Mouse (Mus musculus) cerebellum, adult 9-11 months (tissue): ENCODE data around the gene Cend1.
A peak's percentile ranks its signal among the peaks of the same experiment; 100 is the strongest.

ENCODE experiments used
- DNase-seq: peaks from one replicate; pipeline ENCODE4 v3.0.0; 2022

Cend1 gene

DNA sequence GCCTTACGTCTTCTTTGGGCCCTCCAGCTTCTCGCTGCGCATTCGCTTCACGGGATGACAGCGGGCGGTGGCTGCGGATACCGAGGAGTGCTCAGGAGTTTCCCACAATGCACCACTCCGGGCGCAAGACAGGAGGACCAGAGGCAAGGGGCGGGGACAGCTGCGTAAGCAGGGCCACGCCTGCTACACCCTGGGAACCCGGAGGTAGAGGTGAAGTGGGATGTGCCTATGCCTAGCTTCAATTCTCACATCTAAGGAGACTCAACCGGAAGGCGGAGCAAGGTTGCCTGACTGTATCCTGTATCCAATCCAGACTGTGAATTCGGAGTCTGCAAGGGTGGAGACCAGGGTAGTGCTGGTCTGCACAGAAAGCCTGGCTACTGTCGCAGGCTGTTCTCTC is at the start of gene Cend1:
TSS of gene Cend1 (minus strand) at position 182 of the 400 bp plus-strand sequence.
- DNase-seq: peak; percentile 96

DNA sequence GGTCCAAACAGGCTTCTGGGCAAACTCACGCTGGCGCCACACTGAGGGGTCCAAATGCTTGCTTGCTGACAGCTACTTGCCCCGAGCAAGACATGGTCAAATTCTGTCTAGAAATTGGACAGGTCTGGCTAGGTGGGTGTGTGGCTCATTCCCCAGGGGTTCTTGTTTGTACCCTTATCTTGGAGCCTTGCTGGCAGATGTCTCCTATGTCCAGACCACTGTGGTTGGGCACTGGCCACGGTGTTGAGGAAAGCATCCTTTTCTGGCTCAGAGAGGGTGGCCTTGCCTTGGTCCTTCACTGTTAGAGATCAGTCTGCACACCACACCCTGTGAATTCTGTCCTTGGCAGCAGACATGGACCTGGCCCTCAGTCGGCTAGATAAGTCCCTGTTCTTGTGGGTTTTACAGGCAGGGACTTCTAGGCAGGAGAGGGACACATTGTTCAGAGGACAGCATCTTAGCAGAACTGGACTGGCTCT is 49.0 kb upstream of the Cend1 start:
- no peak for DNase-seq

DNA sequence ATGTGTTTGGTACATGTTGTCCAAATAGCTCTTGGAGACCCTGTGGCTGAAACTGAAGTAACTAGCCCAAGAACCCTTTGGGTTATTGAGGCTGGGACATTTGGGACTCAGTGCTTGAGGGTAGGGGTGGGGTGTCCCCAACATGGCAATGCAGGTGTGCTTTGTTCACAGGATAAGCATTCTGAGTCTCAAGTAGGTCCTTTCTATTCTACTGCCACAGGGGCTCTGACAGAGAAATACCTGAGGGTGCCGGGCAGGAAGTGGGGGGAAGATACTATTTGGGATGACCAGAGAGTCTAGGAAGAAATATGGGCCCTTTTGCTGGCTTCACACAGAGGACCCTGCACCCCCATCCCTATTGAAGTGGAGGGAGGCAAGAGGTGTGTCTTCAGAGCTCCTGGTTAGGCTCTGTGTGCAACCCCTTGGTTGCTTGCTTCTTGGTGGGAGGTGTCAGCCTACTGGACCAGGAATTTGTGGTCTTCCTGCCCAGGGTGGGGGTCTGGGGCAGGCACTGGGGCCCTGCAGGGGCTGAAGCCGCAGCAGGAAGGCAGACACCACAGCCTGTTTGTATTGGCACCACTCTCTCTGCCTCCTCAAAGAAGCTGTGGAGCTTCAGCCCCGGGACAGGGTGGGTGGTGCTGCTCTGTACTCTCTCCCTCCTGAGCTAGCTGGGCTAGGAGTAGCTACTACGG is 48.4 kb upstream of the Cend1 start:
- DNase-seq: peak; percentile 54

DNA sequence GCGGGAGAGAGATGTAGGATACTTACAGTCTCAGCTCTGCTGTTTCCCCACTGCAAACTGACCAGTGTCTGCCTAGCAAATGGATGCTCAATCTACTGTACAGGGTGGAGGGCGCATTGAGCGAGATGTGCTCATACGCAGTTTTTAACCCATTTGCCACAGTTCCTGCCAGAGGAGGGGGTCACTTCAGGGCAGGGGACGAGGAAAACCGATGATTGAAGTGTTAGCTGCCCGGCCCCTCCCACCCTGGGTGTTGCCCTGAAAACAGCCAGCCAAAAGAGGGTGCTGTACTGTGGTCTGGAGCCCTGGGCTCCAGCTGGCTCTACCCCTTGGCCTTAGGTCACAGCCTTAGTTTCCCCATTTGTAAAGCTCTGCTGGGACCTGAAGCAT is 47.7 kb upstream of the Cend1 start:
- DNase-seq: peak; percentile 58

DNA sequence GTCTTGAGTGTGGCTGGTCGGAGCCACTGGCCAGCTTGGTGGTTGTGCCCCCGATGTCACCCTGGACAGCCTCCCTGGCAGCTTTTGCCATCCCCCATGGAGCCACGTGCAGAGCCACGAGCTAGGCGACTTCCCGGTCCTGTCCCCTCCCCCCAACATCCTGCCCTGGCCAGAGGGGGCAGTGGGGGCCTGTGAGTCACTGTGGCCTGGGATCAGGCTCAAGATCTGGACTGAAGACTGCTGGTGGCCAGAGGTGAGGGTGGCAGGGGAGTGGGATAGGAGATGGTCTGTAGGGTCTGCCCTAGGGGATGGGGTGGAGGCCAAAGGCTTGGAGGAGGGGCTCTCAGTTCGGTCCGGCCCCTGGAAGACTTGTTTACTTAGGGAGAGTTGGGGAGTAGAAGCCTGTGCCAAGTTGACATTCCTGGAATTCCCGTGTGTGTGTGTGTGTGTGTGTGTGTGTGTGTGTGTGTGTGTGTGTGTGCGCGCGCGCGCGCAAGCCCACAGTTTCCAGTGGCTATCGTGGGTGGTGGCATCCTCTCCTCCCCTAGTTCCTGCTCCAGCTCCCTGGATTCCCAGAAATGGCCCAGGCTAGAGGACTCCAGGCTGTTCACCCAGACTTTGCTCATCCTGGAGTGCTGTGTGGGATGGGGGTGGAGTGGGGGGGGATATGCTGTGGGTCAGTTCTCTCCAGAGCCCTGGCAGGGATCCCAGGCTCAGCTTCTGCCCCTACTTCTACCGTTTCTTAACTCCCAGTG is 47.1 kb upstream of the Cend1 start:
- DNase-seq: peak; percentile 81

DNA sequence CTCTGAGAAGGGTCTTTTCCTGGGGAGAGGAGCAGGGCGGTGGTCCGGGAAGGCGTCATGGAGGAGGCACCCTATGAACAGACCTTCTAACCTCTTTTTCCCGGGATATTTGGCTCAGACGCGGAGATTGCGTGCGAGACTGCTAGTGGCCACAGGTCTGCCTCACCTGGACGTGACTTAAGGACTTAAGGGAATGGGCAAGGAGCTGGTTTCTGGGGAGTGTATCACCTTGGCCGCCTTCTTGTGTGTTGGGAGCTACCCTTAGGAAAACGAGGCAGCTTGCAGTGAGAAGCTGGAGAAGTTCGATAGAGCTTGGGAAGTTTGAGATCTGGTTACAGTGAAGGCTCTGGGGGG is 46.5 kb upstream of the Cend1 start:
- DNase-seq: no peak

DNA sequence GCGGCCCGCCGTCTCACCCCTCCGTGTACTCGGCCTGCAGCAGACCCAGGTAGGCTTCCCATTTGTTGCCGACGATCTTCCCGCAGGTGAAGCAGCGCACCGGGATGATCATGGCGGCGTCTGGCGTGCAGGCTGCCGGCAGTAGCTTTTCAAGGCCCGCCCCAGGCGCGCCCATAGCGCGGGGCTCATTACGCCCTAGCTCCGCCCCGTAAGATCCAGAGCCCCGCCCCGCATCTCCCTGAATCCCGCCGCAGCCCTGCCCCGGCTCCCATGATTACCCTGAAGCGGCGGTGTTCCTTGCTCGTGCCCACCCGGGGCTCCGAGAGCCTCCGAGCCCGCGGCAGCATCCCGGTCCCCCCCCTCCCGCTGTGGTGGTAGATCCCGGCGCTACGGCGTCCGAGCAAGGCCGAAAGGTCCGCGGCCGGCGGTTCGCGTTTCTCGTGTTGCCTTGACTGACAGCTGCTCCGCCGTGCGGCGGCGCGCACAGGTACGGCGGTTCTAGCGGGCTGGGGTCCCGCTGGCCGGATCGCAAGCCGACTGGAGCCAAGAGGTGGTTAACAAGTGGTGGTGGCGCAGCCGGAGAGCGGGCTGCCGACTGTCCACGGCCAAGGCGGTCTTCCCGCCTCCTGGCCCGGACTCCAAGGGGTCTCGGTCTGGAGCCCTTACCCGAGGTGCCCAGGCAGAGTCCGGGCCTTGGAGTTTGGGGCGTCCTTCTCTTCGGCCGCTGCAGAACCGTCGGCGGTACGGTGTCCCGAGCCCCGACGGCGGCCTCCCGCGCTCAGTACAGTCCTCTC is 45.9 kb upstream of the Cend1 start, which contains the start of the genes Polr2l and Tspan4:
TSS of gene Polr2l (minus strand) at position 122 of the 794 bp plus-strand sequence.
TSS of gene Tspan4 (plus strand) at position 230 of the 794 bp plus-strand sequence.
- peak; percentile 87 for DNase-seq

DNA sequence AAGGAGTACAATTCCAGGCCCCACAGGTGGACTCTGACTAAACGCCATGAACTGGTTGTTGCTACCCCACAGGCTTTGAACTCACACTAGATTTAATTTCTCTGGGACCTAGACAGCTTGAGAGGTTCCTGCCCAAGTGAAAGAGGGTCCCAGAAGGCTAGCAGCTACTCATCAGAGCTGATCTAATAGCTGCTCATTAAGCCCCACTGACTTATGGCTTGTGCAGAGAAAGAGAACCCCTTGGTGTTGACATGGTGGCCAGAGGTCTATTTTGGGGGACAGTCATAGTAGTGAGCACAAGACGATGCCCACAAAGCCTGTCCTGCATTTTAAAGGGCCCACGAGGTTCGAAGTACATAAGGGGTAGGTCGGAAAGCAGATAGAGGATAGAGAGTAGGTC is 44.9 kb upstream of the Cend1 start:
- DNase-seq: no peak

DNA sequence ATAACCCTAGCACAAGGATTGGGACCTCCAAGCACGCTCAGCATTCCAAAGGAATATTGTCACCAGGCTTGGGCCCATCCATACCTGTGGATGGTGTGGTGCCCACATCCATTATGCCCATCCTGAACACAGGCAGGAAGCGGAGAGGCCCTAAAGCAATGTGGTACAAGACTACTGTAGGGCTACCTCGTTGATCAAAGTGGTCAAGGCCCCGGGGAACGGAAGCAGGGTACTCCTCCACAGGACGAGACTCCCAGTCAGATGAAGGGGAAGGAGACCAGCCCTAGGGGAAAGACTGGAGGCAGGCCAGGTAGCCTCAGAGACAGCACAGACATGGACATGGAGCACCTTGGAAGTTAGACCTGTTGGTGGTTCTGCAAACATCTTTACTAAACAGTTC is 43.5 kb upstream of the Cend1 start:
- DNase-seq: no peak

DNA sequence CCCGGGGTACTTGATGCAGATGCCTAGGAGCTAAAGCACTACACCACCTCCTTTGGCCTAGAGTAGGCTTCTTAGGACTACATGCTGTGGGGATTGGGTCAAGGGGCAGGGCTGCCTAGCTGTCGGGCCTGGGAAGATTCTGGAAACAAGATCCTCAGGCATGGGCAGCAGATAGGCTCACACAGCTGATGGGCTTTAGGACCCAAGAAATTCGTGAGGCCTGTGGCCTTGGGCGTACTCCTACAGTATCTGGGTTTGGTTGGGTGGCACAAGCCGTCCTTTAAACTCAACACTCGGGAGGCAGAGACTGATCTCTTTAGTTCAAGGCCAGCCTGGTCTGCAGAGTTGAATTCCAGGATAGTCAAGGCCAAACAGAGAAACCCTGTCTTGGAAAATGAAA is 42.9 kb upstream of the Cend1 start:
- DNase-seq: no peak

DNA sequence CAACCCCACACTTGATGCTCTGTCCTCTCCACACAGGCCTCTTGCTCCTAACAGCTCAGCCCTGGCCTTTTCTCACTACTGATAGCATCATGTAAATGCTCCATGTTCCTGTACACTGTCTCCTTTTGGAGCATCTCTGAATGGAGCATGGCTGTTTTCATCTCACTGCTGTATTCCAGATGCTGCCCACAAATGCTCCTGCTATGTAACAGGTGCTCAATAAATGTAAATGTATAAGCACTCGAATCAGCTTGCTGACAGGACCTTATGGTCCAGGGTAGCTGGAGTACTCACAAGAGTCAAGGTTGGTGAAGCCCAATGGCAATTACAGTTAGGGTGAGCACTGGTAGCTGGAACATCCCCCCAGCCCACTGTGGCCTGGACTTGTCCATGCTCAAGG is 41.9 kb upstream of the Cend1 start:
- no peak for DNase-seq

DNA sequence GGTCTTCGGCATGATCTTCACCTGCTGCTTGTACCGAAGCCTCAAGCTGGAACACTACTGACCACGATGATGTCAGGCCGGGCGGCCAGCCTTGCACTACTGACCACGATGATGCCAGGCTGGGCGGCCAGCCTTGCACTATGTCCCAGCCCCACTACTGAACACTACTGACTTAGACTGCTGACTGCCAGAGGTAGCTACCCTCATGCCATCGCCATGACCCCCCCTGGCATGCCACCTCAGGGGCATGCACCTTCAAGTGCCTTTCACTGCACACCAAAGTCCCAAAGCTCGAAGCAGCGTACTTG is 41.3 kb upstream of the Cend1 start:
- DNase-seq: no peak

DNA sequence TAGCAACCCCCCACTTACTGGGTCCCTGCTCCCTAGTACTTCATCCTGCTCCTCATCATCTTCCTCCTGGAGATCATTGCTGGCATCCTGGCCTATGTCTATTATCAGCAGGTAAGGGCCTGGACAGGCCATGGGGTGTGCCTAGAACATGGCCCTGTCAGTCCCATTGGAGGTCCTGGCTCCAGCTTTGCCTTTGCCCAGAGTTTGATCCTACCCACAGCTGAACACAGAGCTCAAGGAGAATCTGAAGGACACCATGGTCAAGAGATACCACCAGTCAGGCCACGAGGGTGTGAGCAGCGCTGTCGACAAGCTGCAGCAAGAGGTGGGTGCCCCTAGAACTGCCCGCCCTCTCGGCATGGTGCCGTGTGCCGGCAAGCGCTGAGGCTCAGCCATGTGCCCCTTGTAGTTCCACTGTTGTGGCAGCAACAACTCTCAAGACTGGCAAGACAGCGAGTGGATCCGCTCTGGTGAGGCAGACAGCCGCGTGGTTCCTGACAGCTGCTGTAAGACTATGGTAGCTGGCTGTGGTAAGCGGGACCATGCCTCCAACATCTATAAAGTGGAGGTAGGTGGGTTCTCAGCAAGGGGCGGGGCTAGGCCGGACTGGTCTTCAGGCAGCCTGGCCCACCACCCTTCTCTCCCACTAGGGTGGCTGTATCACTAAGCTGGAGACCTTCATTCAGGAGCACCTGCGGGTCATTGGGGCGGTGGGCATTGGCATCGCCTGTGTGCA is 40.8 kb upstream of the Cend1 start:
- DNase-seq: peak; percentile 61

DNA sequence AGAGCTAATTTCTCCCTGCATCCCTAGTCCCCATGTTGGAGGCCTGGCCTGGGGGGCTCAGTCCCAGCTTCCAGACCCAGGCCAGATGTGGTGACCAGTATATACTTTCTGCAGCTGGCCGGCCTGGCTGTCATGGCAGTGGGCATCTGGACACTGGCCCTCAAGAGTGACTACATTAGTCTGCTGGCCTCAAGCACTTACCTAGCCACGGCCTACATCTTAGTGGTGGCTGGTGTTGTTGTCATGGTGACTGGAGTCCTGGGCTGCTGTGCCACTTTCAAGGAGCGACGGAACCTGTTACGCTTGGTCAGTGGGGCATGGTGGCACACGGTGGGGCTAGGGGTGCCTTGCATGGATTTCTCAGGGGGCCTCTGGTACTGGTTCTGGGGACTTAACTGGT is 40.1 kb upstream of the Cend1 start:
- DNase-seq: peak; percentile 52

DNA sequence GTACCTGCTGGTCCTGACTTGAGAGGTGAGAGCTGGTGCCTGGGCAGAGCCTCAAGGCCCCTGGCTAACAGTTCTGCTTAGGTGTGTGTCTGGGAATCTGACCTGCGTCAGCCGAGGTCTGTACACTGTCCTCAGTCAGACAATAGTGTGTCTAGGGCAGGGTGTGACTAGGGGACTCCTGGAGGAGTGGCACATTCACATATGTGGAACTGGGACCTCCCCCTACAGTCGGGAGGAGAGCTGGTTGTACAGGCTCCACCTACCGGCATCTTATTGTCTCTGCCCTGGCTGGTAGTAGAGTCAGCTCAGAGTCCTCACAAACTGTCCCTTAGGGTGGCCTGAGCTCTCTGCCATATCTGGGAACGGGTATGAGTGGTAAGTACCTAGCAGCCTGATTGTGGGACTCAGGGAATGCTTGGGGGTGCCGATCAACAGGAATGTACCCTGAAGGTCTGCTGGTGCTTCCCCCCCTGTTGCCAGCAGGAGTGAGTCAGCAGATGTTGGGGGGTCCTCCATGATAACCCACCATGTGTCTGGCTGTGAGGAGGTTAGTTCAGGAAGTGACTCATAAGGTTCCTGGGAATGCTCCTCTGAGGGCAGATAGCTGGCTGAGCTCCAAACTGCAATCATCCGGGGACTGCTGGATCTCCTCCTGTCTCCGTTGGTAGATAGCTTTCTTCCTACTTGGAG is 39.4 kb upstream of the Cend1 start:
- DNase-seq: peak; percentile 80

DNA sequence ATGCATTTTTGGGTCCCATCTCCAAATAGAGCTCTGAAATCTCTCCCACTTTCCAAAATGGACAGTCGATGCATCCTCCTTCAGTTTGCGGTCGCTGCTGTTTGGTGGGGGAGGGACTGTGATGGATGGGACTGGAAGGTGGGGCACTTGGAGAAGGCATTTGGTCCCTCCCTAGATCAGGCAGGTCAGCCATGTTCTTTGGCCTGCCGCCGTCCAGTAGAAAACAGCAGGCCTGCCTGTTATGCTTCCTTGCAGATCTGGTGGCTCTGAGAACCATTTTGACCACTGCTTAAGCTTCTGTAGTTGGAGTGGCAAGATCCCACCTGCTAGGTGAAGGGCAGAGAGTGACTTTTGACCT is 38.9 kb upstream of the Cend1 start:
- peak; percentile 60 for DNase-seq

DNA sequence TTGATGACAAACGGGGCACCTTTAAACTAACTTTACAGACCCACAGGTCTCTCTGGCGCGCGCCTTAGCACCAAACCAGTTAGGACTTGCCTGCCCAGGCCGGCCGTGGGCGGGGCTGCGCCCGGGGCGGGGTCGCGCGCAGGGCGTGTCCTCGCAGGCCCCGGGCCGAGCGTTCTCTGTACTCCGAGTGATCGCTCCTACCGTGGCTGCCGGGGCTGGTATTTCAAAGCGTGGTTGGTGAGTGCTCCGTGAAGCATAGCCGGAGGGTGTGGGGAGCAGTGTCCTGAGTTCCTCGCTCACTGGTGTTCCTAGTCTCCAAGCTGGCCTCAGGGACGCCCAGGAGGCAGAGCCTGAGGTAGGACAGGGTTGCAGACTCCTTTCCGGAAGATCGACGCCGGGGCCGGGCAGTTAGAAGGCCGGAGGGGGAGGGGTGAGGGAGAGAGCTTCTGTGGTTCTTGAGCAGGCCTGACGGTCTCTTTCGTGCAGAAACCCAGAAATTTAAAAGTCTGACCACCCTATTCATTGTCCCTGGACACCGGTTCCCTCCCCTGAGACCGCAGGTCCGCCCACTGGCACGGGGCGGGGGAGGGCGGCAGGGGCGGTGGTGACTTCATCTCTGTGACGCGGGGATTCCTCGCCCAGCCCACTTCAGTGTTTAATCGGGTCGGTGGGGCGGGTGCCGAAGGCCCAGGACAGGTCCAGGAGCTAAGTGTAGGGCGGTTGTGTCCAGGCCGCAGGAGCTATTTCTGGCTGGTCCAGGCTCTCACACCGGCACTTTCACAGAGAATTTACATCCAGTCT is 38.1 kb upstream of the Cend1 start, which contains the start of gene Cd151:
TSS of gene Cd151 (plus strand) at position 163 of the 801 bp plus-strand sequence.
- DNase-seq: peak; percentile 84

DNA sequence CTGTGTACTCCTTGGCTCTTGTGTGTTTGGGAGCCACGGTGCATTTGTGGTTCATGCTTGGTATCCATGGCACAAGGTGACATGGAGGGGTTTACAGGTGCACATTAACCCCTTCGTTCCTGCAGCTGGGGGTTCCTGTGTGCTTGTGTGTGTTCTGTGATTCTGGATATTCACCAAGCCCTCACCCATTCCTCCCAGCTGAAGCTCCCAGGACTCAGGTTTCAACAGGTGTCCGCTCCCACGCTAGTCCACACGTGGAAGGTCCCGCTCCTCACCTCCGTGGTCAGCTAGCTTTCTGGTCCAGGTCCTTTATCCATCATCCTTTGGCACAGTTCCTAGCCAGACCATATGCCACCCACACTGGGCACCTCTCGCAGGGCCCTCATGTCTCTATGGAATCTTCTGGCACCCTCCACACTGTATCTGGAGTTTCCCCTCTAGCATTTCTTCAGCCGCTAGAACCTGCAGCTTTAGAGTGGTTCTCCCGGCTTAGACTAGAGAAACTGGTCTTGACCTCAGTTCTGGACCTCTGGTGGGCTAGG is 37.4 kb upstream of the Cend1 start:
- peak; percentile 75 for DNase-seq

DNA sequence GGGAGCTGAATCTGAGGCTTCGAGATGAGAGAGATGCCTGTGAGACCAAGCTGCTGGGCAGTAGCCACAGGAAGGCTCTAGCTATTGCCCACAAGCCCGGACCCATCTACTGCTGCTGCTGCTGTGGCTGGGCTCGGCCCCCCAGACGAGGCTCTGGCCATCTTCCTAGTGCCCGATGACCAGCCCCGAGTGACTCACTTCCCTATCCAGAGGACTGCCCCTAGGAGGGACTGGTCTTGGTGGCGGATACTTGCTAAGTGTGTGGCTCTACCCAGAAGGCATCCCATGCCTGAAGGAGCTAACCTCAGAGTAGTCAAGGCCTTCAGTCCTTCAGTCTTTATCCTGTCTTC is 36.7 kb upstream of the Cend1 start:
- DNase-seq: peak; percentile 59

DNA sequence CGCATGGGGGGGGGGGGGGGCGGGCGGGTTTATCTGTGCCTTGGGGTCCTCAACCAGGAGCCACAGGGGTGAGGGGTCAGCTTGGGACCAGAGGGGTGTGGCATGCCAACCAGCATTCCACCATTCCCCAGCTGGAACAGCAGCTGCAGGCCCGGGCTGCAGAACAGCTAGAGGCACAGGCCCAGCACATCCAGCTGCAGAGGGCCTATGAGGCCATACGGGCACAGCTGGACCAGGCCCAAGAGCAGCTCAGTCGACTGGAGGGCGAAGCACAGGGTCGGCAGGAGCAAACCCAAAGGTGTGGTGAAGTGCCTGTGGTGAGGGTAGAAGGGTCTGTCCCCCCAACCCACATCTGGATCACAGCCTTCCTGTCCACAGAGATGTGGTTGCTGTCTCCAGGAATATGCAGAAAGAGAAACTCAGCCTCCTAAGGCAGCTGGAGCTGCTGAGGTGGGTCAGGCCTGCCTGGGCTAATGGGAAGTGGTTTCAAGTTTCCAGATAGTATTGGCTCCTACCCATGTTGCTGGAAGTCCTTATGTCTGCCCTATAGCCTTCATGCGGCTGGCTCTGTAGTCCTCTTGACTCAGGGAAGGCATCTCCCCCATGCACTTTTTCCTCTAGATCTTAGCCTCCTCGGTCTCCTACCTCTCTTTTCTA is 36.2 kb upstream of the Cend1 start:
- DNase-seq: peak; percentile 68
